8 mouse cellular contexts compared by ENCODE assay signal in genomic region chr7:27308821-27309549, GRCm38 (mm10). TPM values are rescaled to one million over a fixed set of nuclear protein-coding genes. Genes with fewer than 3 reads are reported as not detected.
DNase-seq lines count a peak whose midpoint lies in the region; ATAC-seq and TF ChIP-seq lines count a peak whose summit lies in the region.

No protein-coding gene starts in this region.

- no peak overlapping the region for H3K27ac ChIP-seq in heart, postnatal 0 days (ENCODE audit: low read depth)
- peak overlapping the region; percentile 75 for H3K27ac ChIP-seq in stomach, embryonic 16.5 days (ENCODE audit: low read length)

- peak overlapping the region; percentile 11 for H3K4me3 ChIP-seq in heart, postnatal 0 days (ENCODE audit: low read depth, low read length)
- peak overlapping the region; percentile 40 for H3K4me3 ChIP-seq in stomach, embryonic 16.5 days (replicated peaks; ENCODE audit: low read length)

- peaks cover 7% of the 10 kb centered on the region for H3K9me3 ChIP-seq in heart, postnatal 0 days (replicated peaks; ENCODE audit: control insufficient read depth, low read length)
- H3K9me3 ChIP-seq in stomach, embryonic 16.5 days (replicated peaks; ENCODE audit: control insufficient read depth, low read length): peaks cover 6% of the 10 kb centered on the region

- peaks cover 24% of the 10 kb centered on the region for H3K27me3 ChIP-seq in heart, postnatal 0 days (ENCODE audit: control insufficient read depth, insufficient read depth, low read length)
- no peaks in the 10 kb centered on the region for H3K27me3 ChIP-seq in stomach, embryonic 16.5 days (ENCODE audit: control insufficient read depth, insufficient read depth, low read length)

- H3K4me2 ChIP-seq in heart, postnatal 0 days (ENCODE audit: low read depth, low read length): peak overlapping the region; percentile 43
- peak overlapping the region; percentile 53 for H3K4me2 ChIP-seq in stomach, embryonic 16.5 days (ENCODE audit: low read depth, low read length)

- H3K9ac ChIP-seq in heart, postnatal 0 days (replicated peaks; ENCODE audit: low read depth, low read length): no peak overlapping the region
- H3K9ac ChIP-seq in stomach, embryonic 16.5 days (ENCODE audit: low read length): no peak overlapping the region

- WGBS in heart, postnatal 0 days: 12% methylated on average over 28 of the region's 28 CpGs
- WGBS in stomach, embryonic 16.5 days: 10% methylated on average over 28 of the region's 28 CpGs

- ATAC-seq in heart, postnatal 0 days (ENCODE audit: insufficient read depth, low read depth): no peak; the same call in 1 of the 2 replicates
- ATAC-seq in stomach, embryonic 16.5 days (ENCODE audit: insufficient read depth, low FRiP score): peak; percentile 68

- TF ChIP-seq EP300 in heart, postnatal 0 days (IDR thresholded peaks at IDR 0.05; ENCODE audit: low read depth): no peak

- no peak for TF ChIP-seq CTCF in heart, postnatal 0 days (IDR thresholded peaks at IDR 0.05; ENCODE audit: low read depth)

- peaks cover 7% of the 10 kb centered on the region for H3K36me3 ChIP-seq in heart, postnatal 0 days (replicated peaks; ENCODE audit: control insufficient read depth, insufficient read depth, low read length)
- peaks cover 19% of the 10 kb centered on the region for H3K36me3 ChIP-seq in stomach, embryonic 16.5 days (ENCODE audit: control insufficient read depth, insufficient read depth, low read length)

- H3K4me1 ChIP-seq in heart, postnatal 0 days (ENCODE audit: control insufficient read depth, insufficient read depth): peaks cover 5% of the 10 kb centered on the region; the same call in 1 of the 2 replicates
- H3K4me1 ChIP-seq in stomach, embryonic 16.5 days (ENCODE audit: control insufficient read depth, insufficient read depth, low read length): peaks cover 14% of the 10 kb centered on the region

- peak; percentile 16 for DNase-seq in ovary, postnatal 36 days (ENCODE audit: low spot score)
- DNase-seq in ovary, postnatal 10 days (ENCODE audit: low spot score): no peak
- no peak for DNase-seq in heart, postnatal 0 days (ENCODE audit: low spot score)
- DNase-seq in liver: peak; percentile 53
- DNase-seq in cerebellum, postnatal 4 days (ENCODE audit: low spot score in 2 of 2): no peak
- DNase-seq in cerebellum, postnatal 36 days: no peak
- no peak for DNase-seq in gastrocnemius, adult 18-20 months (ENCODE audit: low spot score)

RNA-seq across cellular contexts. Expression of gene Ltbp4, which starts 28.5 kb away (rescaled TPM):
- 150 TPM in 2 replicates for total RNA-seq in heart, postnatal 0 days (2014; rRNA removed; ENCODE audit: low replicate concordance)
- 56.9 and 61.7 TPM in 2 replicates for polyA plus RNA-seq in heart, postnatal 0 days (2015; fragmentation: Nextera tagmentation; extraction: Ambion mirVana)
- 170 and 202 TPM in 2 replicates for polyA plus RNA-seq in stomach, embryonic 16.5 days (2015; fragmentation: Nextera tagmentation; extraction: Ambion mirVana)
- 10 to 100 TPM; 55.8 to 66.9 TPM for total RNA-seq in gastrocnemius, adult 18-20 months (2021)

RNA-seq across cellular contexts. Expression of gene Shkbp1, which starts 46.8 kb away (rescaled TPM):
- total RNA-seq in heart, postnatal 0 days (2014; rRNA removed; ENCODE audit: low replicate concordance): 16.7 and 21.0 TPM in 2 replicates
- polyA plus RNA-seq in heart, postnatal 0 days (2015; fragmentation: Nextera tagmentation; extraction: Ambion mirVana): 14.2 and 18.3 TPM in 2 replicates
- polyA plus RNA-seq in stomach, embryonic 16.5 days (2015; fragmentation: Nextera tagmentation; extraction: Ambion mirVana): 41.0 and 41.7 TPM in 2 replicates
- 1 to 10 TPM; 2.2 to 3.0 TPM for total RNA-seq in gastrocnemius, adult 18-20 months (2021)

RNA-seq across cellular contexts. Expression of gene Gm20479, which starts 48.2 kb away (rescaled TPM):
- 2.0 TPM in 1 of 2 replicates, not detected in the other for total RNA-seq in heart, postnatal 0 days (2014; rRNA removed; ENCODE audit: low replicate concordance)
- 0.46 TPM in 1 of 2 replicates, not detected in the other for polyA plus RNA-seq in heart, postnatal 0 days (2015; fragmentation: Nextera tagmentation; extraction: Ambion mirVana)
- polyA plus RNA-seq in stomach, embryonic 16.5 days (2015; fragmentation: Nextera tagmentation; extraction: Ambion mirVana): 3.0 TPM in 1 of 2 replicates, not detected in the other
- under 1 TPM in 1 of 2 experiments, not detected in 1; 0.57 TPM for total RNA-seq in gastrocnemius, adult 18-20 months (2021)

RNA-seq across cellular contexts. Expression of gene Numbl, which starts 50.8 kb away (rescaled TPM):
- total RNA-seq in heart, postnatal 0 days (2014; rRNA removed; ENCODE audit: low replicate concordance): 15.9 and 23.5 TPM in 2 replicates
- polyA plus RNA-seq in heart, postnatal 0 days (2015; fragmentation: Nextera tagmentation; extraction: Ambion mirVana): 5.6 and 6.2 TPM in 2 replicates
- polyA plus RNA-seq in stomach, embryonic 16.5 days (2015; fragmentation: Nextera tagmentation; extraction: Ambion mirVana): 13.7 and 15.8 TPM in 2 replicates
- 1 to 10 TPM; 2.2 to 2.8 TPM for total RNA-seq in gastrocnemius, adult 18-20 months (2021)

Comparison
In these comparisons a context has a peak if more than half of its experiments do, and no peak if none do; other contexts are left out.
1. DNase-seq: peak in ovary, postnatal 36 days (single experiment) and liver (single experiment); none in ovary, postnatal 10 days (single experiment), heart, postnatal 0 days (single experiment), cerebellum, postnatal 4 days (0 of 2), cerebellum, postnatal 36 days (0 of 2) and gastrocnemius, adult 18-20 months (single experiment).